Mouse (Mus musculus) erythroblast, embryonic 14.5 days (primary cell): ENCODE results near the gene Uba52.

Experiments used
- GATA1 ChIP-seq: IDR thresholded peaks from 2 replicates; pipeline ENCODE4 v1.6.1; 2012; ENCODE audit warnings: low read length, inconsistent platforms, mixed read lengths
- TAL1 ChIP-seq: IDR thresholded peaks from 3 replicates; pipeline ENCODE4 v1.6.1; 2012; ENCODE audit warnings: low read length, inconsistent platforms, mixed read lengths

DNA sequence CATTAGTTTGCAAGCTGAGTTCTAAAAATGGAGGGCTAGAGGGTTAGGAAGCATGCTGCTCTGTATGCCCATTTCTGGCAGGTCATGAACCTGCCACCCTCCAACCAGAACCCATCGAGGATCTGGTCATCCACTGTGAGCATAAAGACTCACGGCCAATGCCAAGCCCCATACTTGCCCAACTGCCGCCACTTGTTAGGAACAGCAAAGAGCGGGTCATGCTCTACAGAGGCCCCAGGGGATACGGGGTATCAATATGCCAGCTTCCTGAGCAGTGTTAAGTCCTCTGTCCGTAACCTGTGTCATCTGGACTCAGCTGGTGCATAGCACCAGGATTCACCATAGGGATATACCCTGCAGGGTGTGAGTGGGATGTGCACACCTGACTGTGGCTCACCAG lies 46.4 kb downstream of the Uba52 start:
- no peak for TF ChIP-seq GATA1
- TF ChIP-seq TAL1 = no peak
